Comparison of ENCODE assay signal across 8 mouse cellular contexts in genomic region chr2:155592137-155592853, GRCm38 (mm10). TPM values are rescaled to one million over a fixed set of nuclear protein-coding genes. Genes with fewer than 3 reads are reported as not detected.
DNase-seq lines count a peak whose midpoint lies in the region; ATAC-seq lines count a peak whose summit lies in the region.

TSS of gene Gss (minus strand) at chr2:155592810.

- H3K4me1 ChIP-seq in forebrain, embryonic 14.5 days (ENCODE audit: control insufficient read depth, insufficient read depth, low read length): peaks cover 3% of the 10 kb centered on the region; the same call in 1 of the 2 replicates
- peaks cover 17% of the 10 kb centered on the region for H3K4me1 ChIP-seq in neural tube, embryonic 15.5 days

- peak within 1 kb of the TSS; percentile 74 for H3K9ac ChIP-seq in forebrain, embryonic 14.5 days (ENCODE audit: low read length)
- peak within 1 kb of the TSS; percentile 67 for H3K9ac ChIP-seq in neural tube, embryonic 15.5 days (replicated peaks)

- under 1% methylated on average over 53 of the region's 53 CpGs for WGBS in forebrain, embryonic 14.5 days
- WGBS in neural tube, embryonic 15.5 days: under 1% methylated on average over 53 of the region's 53 CpGs

- no peaks in the 10 kb centered on the region for H3K36me3 ChIP-seq in forebrain, embryonic 14.5 days (ENCODE audit: control insufficient read depth, insufficient read depth, low read length)
- no peaks in the 10 kb centered on the region for H3K36me3 ChIP-seq in neural tube, embryonic 15.5 days

- peak; percentile 98 for DNase-seq in ES-CJ7 (ENCODE audit: low read depth, low spot score)
- DNase-seq in cerebellum, adult 11 months: peak; percentile 98
- DNase-seq in forebrain, embryonic 14.5 days (ENCODE audit: low spot score): peak; percentile 97
- DNase-seq in heart, postnatal 14 days: peak; percentile 100
- peak; percentile 98 for DNase-seq in layer of hippocampus, adult 11-12 months (ENCODE audit: low spot score)
- DNase-seq in lung, adult 18-20 months: peak; percentile 98 to 99
- DNase-seq in testis, postnatal 14 days (ENCODE audit: low spot score): peak; percentile 98

- H3K27ac ChIP-seq in forebrain, embryonic 14.5 days (ENCODE audit: low read depth, low read length): peak within 1 kb of the TSS; percentile 58
- peak within 1 kb of the TSS; percentile 83 for H3K27ac ChIP-seq in neural tube, embryonic 15.5 days (replicated peaks)

- H3K4me2 ChIP-seq in forebrain, embryonic 14.5 days (ENCODE audit: low read length): peak within 1 kb of the TSS; percentile 80
- H3K4me2 ChIP-seq in neural tube, embryonic 15.5 days: peak within 1 kb of the TSS; percentile 86

- ATAC-seq in forebrain, embryonic 14.5 days: peak; percentile 93
- ATAC-seq in neural tube, embryonic 15.5 days (ENCODE audit: low FRiP score): peak; percentile 91

- no peaks in the 10 kb centered on the region for H3K27me3 ChIP-seq in forebrain, embryonic 14.5 days (replicated peaks; ENCODE audit: control insufficient read depth, insufficient read depth, low read length)
- H3K27me3 ChIP-seq in neural tube, embryonic 15.5 days (replicated peaks): peaks cover 3% of the 10 kb centered on the region

- H3K9me3 ChIP-seq in forebrain, embryonic 14.5 days (replicated peaks; ENCODE audit: control insufficient read depth, low read length): no peaks in the 10 kb centered on the region
- H3K9me3 ChIP-seq in neural tube, embryonic 15.5 days (replicated peaks): no peaks in the 10 kb centered on the region

- H3K4me3 ChIP-seq in forebrain, embryonic 14.5 days (ENCODE audit: low read depth, low read length): peak within 1 kb of the TSS; percentile 54
- H3K4me3 ChIP-seq in neural tube, embryonic 15.5 days (replicated peaks): peak within 1 kb of the TSS; percentile 68

- intact Hi-C loops in heart, postnatal 14 days (cut with DNase I): no loop called here

RNA-seq across cellular contexts. Expression of gene Gss, which starts in this region (rescaled TPM):
- polyA plus RNA-seq in forebrain, embryonic 14.5 days (2014; fragmentation: Nextera tagmentation; extraction: Ambion mirVana): 14.6 and 17.0 TPM in 2 replicates
- 10 to 100 TPM; 14.5 to 15.9 TPM for total RNA-seq in heart, postnatal 14 days (2021)
- 15.9 and 21.7 TPM in 2 replicates for polyA plus RNA-seq in neural tube, embryonic 15.5 days (2015; fragmentation: Nextera tagmentation; extraction: Ambion mirVana)

Comparison
In these comparisons a context has a peak if more than half of its experiments do, and no peak if none do; other contexts are left out.
1. Peak in every context shown above with its lines: DNase-seq, ATAC-seq, H3K4me3 ChIP-seq and H3K27ac ChIP-seq.